Mouse (Mus musculus) CD4-positive naive resting alpha-beta T cell, adult 76 days (primary cell): ENCODE data around the gene Naip6. TPM values are rescaled to one million over a fixed set of nuclear protein-coding genes. Genes with fewer than 3 reads are reported as not detected.

Experiments
- total RNA-seq: library from RNA; stranded (reverse); gene quantifications from one replicate; pipeline ENCODE4 v1.2.4, GENCODE M21; 2023

Gene Naip6
- total RNA-seq: 0.64 TPM

GRCm38 (mm10) chr13:100317256-100317893 lies at the start of gene Naip6:
Naip6 (minus strand) TSS chr13:100317674.

GRCm38 (mm10) chr13:100246223-100246622 lies 71.3 kb downstream of the Naip6 start, which contains the start of gene Naip5:
Naip5 (minus strand) TSS chr13:100246323.

Other genes starting within 250 kb of the Naip6 start
- gene Bdp1, start 213.6 kb downstream of the Naip6 start, total RNA-seq: 73.7 TPM
- 1.1 TPM for gene Serf1, start 209.7 kb downstream of the Naip6 start, total RNA-seq
- 89.4 TPM for gene Smn1, start 192.8 kb downstream of the Naip6 start, total RNA-seq
- gene Naip2, start 115.6 kb downstream of the Naip6 start, total RNA-seq: 2.7 TPM
- gene Naip5, start 71.4 kb downstream of the Naip6 start, total RNA-seq: 1.4 TPM
- gene Naip1, start 135.2 kb upstream of the Naip6 start, total RNA-seq: not detected
- 40.6 TPM for gene Gtf2h2, start 174.9 kb upstream of the Naip6 start, total RNA-seq
- gene Ocln, start 235.0 kb upstream of the Naip6 start, total RNA-seq: not detected